Mouse (Mus musculus) kidney, adult 2 months (tissue): ENCODE results near the gene Ctdspl.

Experiments used
- CTCF ChIP-seq: fragments of 200-500 bp; conservative IDR thresholded peaks from 2 replicates; pipeline ENCODE4 v1.5.1; 2011; ENCODE audit warnings: low read depth, mild to moderate bottlenecking, control low read depth, low read length, moderate library complexity, mixed read lengths; ENCODE audit not compliant: insufficient read depth, insufficient read length
- POLR2A ChIP-seq: fragments of 200-500 bp; IDR thresholded peaks from one replicate; pipeline ENCODE4 v1.6.1; 2011; ENCODE audit warnings: low read depth, low read length, control low read depth

GRCm38 (mm10) chr9:118976561-118976960, 50.3 kb downstream of the Ctdspl start:
- TF ChIP-seq CTCF (no peak), POLR2A (no peak)
